Mouse (Mus musculus): ENCODE results near the gene Rinl.

Rinl gene

GRCm38 (mm10) chr7:28780857-28781256 is 7.9 kb upstream of the Rinl start:
- no peak for DNase-seq (ENCODE audit: low read depth, low spot score)

DNA sequence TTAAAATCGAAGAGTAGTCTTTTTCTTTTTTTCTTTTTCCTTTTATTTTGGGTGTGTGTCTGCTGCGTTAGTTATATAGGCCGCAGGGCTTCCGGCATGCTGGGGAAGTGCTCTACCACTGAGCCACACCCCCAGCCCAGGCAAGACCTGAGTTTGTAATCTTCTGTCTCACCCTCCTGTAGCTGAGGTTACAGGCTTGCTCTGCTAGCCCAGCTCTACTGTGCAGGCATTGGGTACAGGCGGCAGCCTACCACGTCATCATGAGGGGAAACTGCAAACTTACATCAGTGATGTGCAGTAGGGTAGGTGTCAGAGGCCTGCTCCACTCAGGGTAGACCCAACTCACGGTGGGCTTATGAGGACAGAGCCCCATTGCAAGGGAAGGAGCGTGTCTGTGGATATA is 7.5 kb upstream of the Rinl start:
- DNase-seq (ENCODE audit: low read depth, low spot score): no peak

DNA sequence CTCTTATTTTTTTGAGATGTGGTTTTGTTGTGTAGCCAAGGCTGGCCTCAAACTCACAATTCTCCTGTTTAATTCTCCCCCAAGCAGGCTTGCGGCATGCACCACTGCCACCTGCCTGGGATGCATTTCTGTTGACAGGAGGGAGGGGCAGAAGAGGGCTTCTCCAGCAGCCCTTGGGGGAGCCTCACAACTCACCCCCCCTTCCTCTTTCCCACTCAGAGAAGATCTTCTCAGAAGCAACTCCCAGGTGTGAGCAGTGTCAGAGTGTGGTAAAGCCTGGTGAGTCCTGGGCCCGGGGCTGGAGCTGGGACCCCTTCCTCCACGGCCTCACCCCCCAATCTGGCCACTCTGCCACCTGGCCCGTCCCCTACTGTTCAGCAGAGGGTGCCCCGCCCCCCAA is 3.6 kb upstream of the Rinl start:
- DNase-seq (ENCODE audit: low read depth, low spot score): no peak

- no peak for DNase-seq (ENCODE audit: low read depth, low spot score)
These were observed 885 bp upstream of the Rinl start for GRCm38 (mm10) chr7:28787884-28788283.

GRCm38 (mm10) chr7:28789235-28789634 is 466 bp downstream of the Rinl start:
- DNase-seq (ENCODE audit: low read depth, low spot score): no peak

- no peak for DNase-seq (ENCODE audit: low read depth, low spot score)
These were observed 1.5 kb downstream of the Rinl start for GRCm38 (mm10) chr7:28790066-28790806.

- peak; percentile 36 for DNase-seq (ENCODE audit: low read depth, low spot score)
These were observed 2.9 kb downstream of the Rinl start for GRCm38 (mm10) chr7:28791706-28792105.

DNA sequence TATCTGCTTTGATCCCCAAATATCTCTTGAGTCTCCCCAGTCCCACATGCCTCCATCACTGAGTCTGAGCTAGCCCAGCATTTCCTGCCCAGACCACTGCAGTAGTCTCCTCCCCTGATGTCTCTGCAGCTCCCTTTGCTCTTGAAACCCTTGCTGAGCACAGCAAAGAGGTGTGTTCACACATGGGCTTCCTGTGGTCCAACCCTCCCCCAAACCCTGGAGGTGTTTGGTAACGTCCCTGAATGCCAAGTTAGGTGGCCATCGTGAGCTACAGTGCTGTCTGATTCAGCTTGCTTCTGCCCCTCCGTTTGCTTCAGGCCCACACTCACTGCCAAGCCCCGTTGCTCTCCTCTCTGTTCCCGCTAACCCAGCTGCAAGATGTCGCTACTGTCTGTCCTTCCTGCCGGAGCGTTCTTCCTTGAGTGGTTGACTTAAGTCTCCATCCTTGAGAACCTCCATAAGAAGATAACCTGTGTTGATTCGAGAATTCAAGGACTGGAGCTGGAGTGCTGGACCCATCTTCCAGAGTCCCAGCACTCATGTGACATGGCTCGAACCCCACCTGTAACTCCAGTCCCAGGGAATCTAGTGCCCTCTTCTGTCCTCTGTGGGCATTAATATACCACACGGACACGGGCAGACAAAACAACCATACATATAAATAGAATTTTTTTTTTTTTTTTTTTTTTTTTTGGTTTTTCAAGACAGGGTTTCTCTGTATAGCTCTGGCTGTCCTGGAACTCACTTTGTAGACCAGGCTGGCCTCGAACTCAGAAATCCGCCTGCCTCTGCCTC is 3.8 kb downstream of the Rinl start:
- no peak for DNase-seq (ENCODE audit: low read depth, low spot score)

- peak; percentile 33 for DNase-seq (ENCODE audit: low read depth, low spot score)
These were observed 5.1 kb downstream of the Rinl start for GRCm38 (mm10) chr7:28793834-28794233.

- no peak for DNase-seq (ENCODE audit: low read depth, low spot score)
These were observed 5.7 kb downstream of the Rinl start for GRCm38 (mm10) chr7:28794496-28794895.

GRCm38 (mm10) chr7:28795832-28796231 is 7.1 kb downstream of the Rinl start:
- DNase-seq (ENCODE audit: low read depth, low spot score): no peak

- DNase-seq (ENCODE audit: low read depth, low spot score): no peak
These were observed 7.8 kb downstream of the Rinl start for GRCm38 (mm10) chr7:28796562-28796975.

- DNase-seq (ENCODE audit: low read depth, low spot score): no peak
These were observed 11.2 kb downstream of the Rinl start for GRCm38 (mm10) chr7:28799994-28800393.

DNA sequence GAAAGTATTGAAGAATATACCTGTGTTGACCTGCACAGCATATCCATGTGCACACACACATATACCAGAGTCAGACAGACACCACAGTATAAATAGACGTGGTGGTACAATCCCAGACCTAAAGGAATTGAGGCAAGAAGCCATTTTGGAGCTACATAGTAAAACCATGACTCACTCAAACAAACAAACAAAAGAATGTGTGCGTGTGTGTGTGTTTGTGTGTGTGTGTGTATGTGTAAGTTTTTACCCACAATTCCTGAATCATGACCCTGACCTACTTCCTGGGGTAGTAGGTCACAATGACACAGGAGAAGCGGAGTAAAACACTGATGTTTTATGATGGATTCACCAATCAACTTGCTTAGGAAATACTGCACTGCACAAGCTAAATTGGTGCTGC is 12.7 kb downstream of the Rinl start:
- peak; percentile 80 for DNase-seq (ENCODE audit: low read depth, low spot score)

GRCm38 (mm10) chr7:28801901-28802670 is 13.3 kb downstream of the Rinl start:
- DNase-seq (ENCODE audit: low read depth, low spot score): peak; percentile 90

DNA sequence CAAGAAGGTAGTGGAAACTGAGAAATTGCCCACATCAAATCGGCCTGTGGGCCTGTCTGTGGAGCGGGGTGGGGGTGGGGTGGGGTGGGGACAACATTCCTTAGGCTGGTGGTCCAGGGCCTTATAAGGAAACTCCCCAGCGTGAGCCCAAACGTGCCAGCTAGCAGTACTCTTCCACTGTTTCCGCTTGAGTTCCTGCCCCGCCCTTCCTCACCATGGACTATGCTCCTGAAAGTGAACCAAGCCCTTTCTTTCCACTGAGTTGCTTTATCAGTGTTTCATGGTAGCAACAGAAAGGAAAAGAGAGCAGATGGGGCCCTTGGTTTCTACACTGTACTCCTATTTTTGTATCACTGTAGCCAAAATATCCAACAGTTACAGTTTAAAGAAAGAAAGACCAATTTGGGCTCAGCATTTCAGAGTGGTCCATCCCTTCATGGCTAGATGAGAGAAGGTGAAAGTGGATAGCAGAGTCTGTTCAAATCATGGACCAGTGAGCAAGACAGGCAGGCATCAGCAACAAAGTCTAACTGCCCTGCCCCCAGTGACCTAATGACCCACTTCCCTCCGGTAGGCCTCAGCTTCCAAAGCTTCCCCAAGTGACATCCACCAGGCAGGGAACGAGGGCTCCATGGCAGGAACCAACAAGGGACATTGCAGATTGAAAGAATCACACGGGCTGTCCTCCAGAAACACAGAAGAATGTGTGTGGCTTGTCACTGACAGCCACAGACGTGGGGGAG is 14.2 kb downstream of the Rinl start:
- DNase-seq (ENCODE audit: low read depth, low spot score): no peak

DNA sequence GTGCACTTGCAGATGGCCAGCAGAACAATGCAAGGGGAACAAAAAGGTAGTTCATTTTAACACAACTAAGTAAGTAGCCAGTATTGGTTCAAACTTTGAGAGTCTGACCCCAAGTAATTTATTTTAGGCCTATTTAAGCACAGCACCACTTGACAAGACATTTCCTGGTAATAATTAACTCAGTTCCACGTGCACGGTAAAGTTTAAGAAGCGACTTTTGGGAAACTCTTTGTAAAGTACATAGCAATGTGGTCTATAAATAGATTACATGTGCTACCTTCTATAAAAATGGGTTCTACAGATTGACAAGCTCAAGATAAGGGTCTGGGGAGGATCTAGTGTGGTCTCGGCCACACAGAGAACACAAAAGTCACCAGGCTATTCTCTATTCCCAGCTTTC is 15.0 kb downstream of the Rinl start:
- DNase-seq (ENCODE audit: low read depth, low spot score): no peak

DNA sequence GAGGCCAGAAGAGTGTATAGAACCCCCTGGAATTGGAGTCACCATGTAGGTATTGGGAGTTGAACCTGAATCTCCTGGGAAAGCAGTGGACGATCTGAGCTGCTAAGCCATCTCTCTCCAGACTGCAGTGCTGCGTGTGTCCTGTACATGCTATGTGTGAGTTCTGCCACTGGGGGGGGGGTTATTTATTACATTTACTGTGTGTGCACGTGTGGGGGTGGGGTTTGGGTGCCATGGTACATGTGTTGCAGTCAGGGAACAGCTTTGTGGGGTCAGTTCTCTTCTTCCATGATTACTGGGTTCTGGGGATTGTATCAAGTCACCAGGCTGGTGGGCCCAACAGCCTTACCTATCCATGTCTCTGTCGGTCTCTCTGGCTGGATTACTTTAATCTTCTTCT is 18.1 kb downstream of the Rinl start:
- DNase-seq (ENCODE audit: low read depth, low spot score): no peak

GRCm38 (mm10) chr7:28807641-28808220 is 19.0 kb downstream of the Rinl start:
- no peak for DNase-seq (ENCODE audit: low read depth, low spot score)

GRCm38 (mm10) chr7:28808221-28808941 is 19.6 kb downstream of the Rinl start, which contains the start of gene Hnrnpl:
Gene Hnrnpl (plus strand): TSS chr7:28808541.
- DNase-seq (ENCODE audit: low read depth, low spot score): peak; percentile 61

Data from 3T3-L1 (cell line).